20 mouse cellular contexts compared by ENCODE assay signal in genomic region chr9:113973857-113974256, GRCm38 (mm10). TPM values are rescaled to one million over a fixed set of nuclear protein-coding genes. Genes with fewer than 3 reads are reported as not detected.
DNase-seq lines count a peak whose midpoint lies in the region; ATAC-seq and TF ChIP-seq lines count a peak whose summit lies in the region.
"Had no signal": no experiment of that assay in that cellular context is flagged by ENCODE, and none has a peak within 500 bp of the region (broad histone marks: within the 10 kb centered on the region; RNA-seq: fewer than 3 reads in every experiment).

No protein-coding gene starts in this region.

- H3K9me3 ChIP-seq in heart, embryonic 10.5 days, result no peaks in the 10 kb centered on the region
- no peaks in the 10 kb centered on the region for H3K9me3 ChIP-seq in midbrain, embryonic 16.5 days (replicated peaks; ENCODE audit: control insufficient read depth, low read length, poor library complexity, severe bottlenecking)
- H3K9me3 ChIP-seq in midbrain, embryonic 14.5 days (ENCODE audit: control insufficient read depth, low read length), result no peaks in the 10 kb centered on the region
- H3K9me3 ChIP-seq in forebrain, embryonic 11.5 days (ENCODE audit: control insufficient read depth, low read length), result no peaks in the 10 kb centered on the region
- H3K9me3 ChIP-seq: embryonic facial prominence, embryonic 10.5 days; embryonic facial prominence, embryonic 12.5 days; forebrain, embryonic 12.5 days had no signal

- H3K4me2 ChIP-seq in midbrain, embryonic 16.5 days (ENCODE audit: low read length), result no peak overlapping the region
- H3K4me2 ChIP-seq in midbrain, embryonic 14.5 days (ENCODE audit: low read length), result no peak overlapping the region
- no peak overlapping the region for H3K4me2 ChIP-seq in myocyte (ENCODE audit: low read depth)
- H3K4me2 ChIP-seq in forebrain, embryonic 11.5 days (ENCODE audit: low read depth, low read length, severe bottlenecking), result no peak overlapping the region
- H3K4me2 ChIP-seq: embryonic facial prominence, embryonic 12.5 days; forebrain, embryonic 12.5 days had no signal

- 93% methylated on average over 4 of the region's 4 CpGs for WGBS in heart, embryonic 10.5 days
- 80% methylated on average over 4 of the region's 4 CpGs for WGBS in midbrain, embryonic 16.5 days
- 75% methylated on average over 4 of the region's 4 CpGs for WGBS in midbrain, embryonic 14.5 days
- 66% methylated on average over 4 of the region's 4 CpGs for WGBS in forebrain, embryonic 11.5 days

- no peaks in the 10 kb centered on the region for H3K27me3 ChIP-seq in heart, embryonic 10.5 days (ENCODE audit: insufficient read depth, poor library complexity, severe bottlenecking)
- no peaks in the 10 kb centered on the region for H3K27me3 ChIP-seq in midbrain, embryonic 16.5 days (ENCODE audit: control insufficient read depth, insufficient read depth, low read depth, low read length)
- no peaks in the 10 kb centered on the region for H3K27me3 ChIP-seq in midbrain, embryonic 14.5 days (ENCODE audit: control insufficient read depth, insufficient read depth, low read length)
- no peaks in the 10 kb centered on the region for H3K27me3 ChIP-seq in myocyte (ENCODE audit: control insufficient read depth, insufficient read depth, insufficient read length)
- H3K27me3 ChIP-seq in forebrain, embryonic 11.5 days (ENCODE audit: control insufficient read depth, insufficient read depth, low read length), result no peaks in the 10 kb centered on the region
- H3K27me3 ChIP-seq: embryonic facial prominence, embryonic 12.5 days; forebrain, embryonic 12.5 days had no signal

- intact Hi-C loops in heart, postnatal 14 days (cut with DNase I), result no loop called here

- DNase-seq in heart, embryonic 10.5 days (ENCODE audit: low spot score), result peak; percentile 66
- no peak for DNase-seq in heart, postnatal 14 days
- DNase-seq in midbrain, embryonic 14.5 days, result no peak
- DNase-seq in forebrain, embryonic 11.5 days (ENCODE audit: low spot score), result no peak
- DNase-seq: adrenal gland, adult 2 months; adrenal gland, postnatal 10 days; adrenal gland, postnatal 25 days; cerebellum, adult 11 months; cerebellum, adult 18-20 months; cerebellum, adult 8-10 months; cerebellum, adult 9-11 months; cerebellum, postnatal 14 days; cerebellum, postnatal 36 days had no signal

- H3K79me2 ChIP-seq in myocyte (ENCODE audit: control insufficient read depth, insufficient read depth), result no peaks in the 10 kb centered on the region

- H3K36me3 ChIP-seq in heart, embryonic 10.5 days, result peaks cover 79% of the 10 kb centered on the region
- peaks cover 37% of the 10 kb centered on the region for H3K36me3 ChIP-seq in midbrain, embryonic 16.5 days (ENCODE audit: control insufficient read depth, insufficient read depth, low read length)
- peaks cover 96% of the 10 kb centered on the region for H3K36me3 ChIP-seq in midbrain, embryonic 14.5 days (ENCODE audit: control insufficient read depth, insufficient read depth, low read length)
- H3K36me3 ChIP-seq in myocyte (ENCODE audit: control insufficient read depth, insufficient read depth), result peaks cover 39% of the 10 kb centered on the region
- H3K36me3 ChIP-seq in forebrain, embryonic 11.5 days (ENCODE audit: control insufficient read depth, insufficient read depth, low read length), result peaks cover 14% of the 10 kb centered on the region

- H3K4me3 ChIP-seq in heart, embryonic 10.5 days, result no peak overlapping the region
- no peak overlapping the region for H3K4me3 ChIP-seq in midbrain, embryonic 16.5 days (ENCODE audit: low read depth, low read length)
- no peak overlapping the region for H3K4me3 ChIP-seq in midbrain, embryonic 14.5 days (replicated peaks; ENCODE audit: low read depth, low read length)
- H3K4me3 ChIP-seq in myocyte, result no peak overlapping the region
- H3K4me3 ChIP-seq in forebrain, embryonic 11.5 days (ENCODE audit: low read depth, low read length), result no peak overlapping the region
- H3K4me3 ChIP-seq: embryonic facial prominence, embryonic 10.5 days; embryonic facial prominence, embryonic 12.5 days; forebrain, embryonic 12.5 days had no signal

- H3K9ac ChIP-seq in midbrain, embryonic 16.5 days (ENCODE audit: low read depth, low read length), result no peak overlapping the region
- H3K9ac ChIP-seq in midbrain, embryonic 14.5 days (replicated peaks; ENCODE audit: low read length), result no peak overlapping the region
- no peak overlapping the region for H3K9ac ChIP-seq in forebrain, embryonic 11.5 days (ENCODE audit: low read length)
- H3K9ac ChIP-seq: embryonic facial prominence, embryonic 12.5 days; forebrain, embryonic 12.5 days had no signal

- TF ChIP-seq POLR2A in myocyte (IDR thresholded peaks at IDR 0.05; ENCODE audit: insufficient read length, low read depth), result peak; percentile 45

- ATAC-seq in midbrain, embryonic 16.5 days, result no peak
- ATAC-seq in midbrain, embryonic 14.5 days (ENCODE audit: low FRiP score, low TSS enrichment), result no peak
- no peak for ATAC-seq in forebrain, embryonic 11.5 days (replicated peaks; ENCODE audit: low FRiP score)
- ATAC-seq: forebrain, embryonic 14.5 days; forebrain, embryonic 16.5 days had no signal

- H3ac ChIP-seq in myocyte (ENCODE audit: control insufficient read depth, insufficient read length), result no peak overlapping the region

- no peaks in the 10 kb centered on the region for H3K4me1 ChIP-seq in heart, embryonic 10.5 days
- no peaks in the 10 kb centered on the region for H3K4me1 ChIP-seq in midbrain, embryonic 16.5 days (ENCODE audit: control insufficient read depth, insufficient read depth, low read length)
- H3K4me1 ChIP-seq in midbrain, embryonic 14.5 days (ENCODE audit: control insufficient read depth, insufficient read depth, low read length), result no peaks in the 10 kb centered on the region
- no peaks in the 10 kb centered on the region for H3K4me1 ChIP-seq in forebrain, embryonic 11.5 days (replicated peaks; ENCODE audit: control insufficient read depth, insufficient read depth, low read length)
- H3K4me1 ChIP-seq: embryonic facial prominence, embryonic 10.5 days; embryonic facial prominence, embryonic 12.5 days; forebrain, embryonic 12.5 days had no signal

- H3K27ac ChIP-seq in heart, embryonic 10.5 days, result no peak overlapping the region
- 0 out of 2 replicates have a peak overlapping the region, but pooled peaks have one; percentile 17 for H3K27ac ChIP-seq in midbrain, embryonic 16.5 days (ENCODE audit: low read length)
- H3K27ac ChIP-seq in midbrain, embryonic 14.5 days (replicated peaks; ENCODE audit: low read depth, low read length), result no peak overlapping the region
- no peak overlapping the region for H3K27ac ChIP-seq in forebrain, embryonic 11.5 days (ENCODE audit: low read depth, low read length)
- H3K27ac ChIP-seq: embryonic facial prominence, embryonic 10.5 days; embryonic facial prominence, embryonic 12.5 days; forebrain, embryonic 12.5 days had no signal

TF ChIP-seq in myocyte, 11 proteins besides CTCF, POLR2A, EP300 and RAD21:
- TF ChIP-seq POLR2AphosphoS2 (IDR thresholded peaks at IDR 0.05; ENCODE audit: insufficient read length, low read depth) (peak; percentile 73), TCF3 (IDR thresholded peaks at IDR 0.05; ENCODE audit: insufficient read length, low read depth) (no peak)

RNA-seq across cellular contexts. Expression of gene Ubp1, which starts 43.1 kb away (rescaled TPM):
- 28.5 and 38.3 TPM in 2 replicates for polyA plus RNA-seq in heart, embryonic 10.5 days (2016; fragmentation: Nextera tagmentation; extraction: Ambion mirVana)
- total RNA-seq in heart, postnatal 14 days (2021), result 10 to 100 TPM; 28.8 to 32.0 TPM
- polyA plus RNA-seq in midbrain, embryonic 16.5 days (2015; fragmentation: Nextera tagmentation; extraction: Ambion mirVana), result 26.9 and 29.8 TPM in 2 replicates
- 31.9 and 39.0 TPM in 2 replicates for polyA plus RNA-seq in midbrain, embryonic 14.5 days (2014; fragmentation: Nextera tagmentation; extraction: Ambion mirVana)
- 31.1 TPM for polyA plus RNA-seq in myocyte (2012; fragmentation: generic; extraction: Trizol)
- 51.7 and 52.5 TPM in 2 replicates for polyA plus RNA-seq in forebrain, embryonic 11.5 days (2014; fragmentation: Nextera tagmentation; extraction: Ambion mirVana)
